Mouse (Mus musculus) spleen, adult 18-20 months (tissue): Measurements from ENCODE around the gene Cables2.

Experiments
- DNase-seq, 2 experiments: peaks; one replicate each; pipeline ENCODE4 v3.0.0; 2022; ENCODE audit warnings: mixed read lengths in 2 of 2

The Cables2 gene

DNA sequence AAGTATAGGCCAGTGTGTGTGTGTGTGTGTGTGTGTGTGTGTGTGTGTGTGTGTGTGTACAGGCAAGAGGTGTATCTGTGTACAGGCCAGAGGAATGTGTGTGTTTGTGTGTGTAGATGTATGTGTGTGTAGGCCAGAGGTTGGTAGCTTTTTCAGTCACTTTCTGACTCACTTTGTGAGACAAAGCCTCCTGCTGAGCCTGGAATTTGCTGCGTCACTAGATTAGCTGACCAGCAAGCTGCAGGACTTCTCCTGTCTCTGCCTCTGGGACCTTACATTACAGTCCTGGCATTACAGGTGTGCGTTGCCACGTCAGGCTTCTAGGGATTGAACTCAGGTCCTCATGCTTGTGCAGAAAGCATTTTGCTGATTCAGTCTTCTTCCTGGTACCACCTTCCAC lies 21.5 kb downstream of the Cables2 start:
- no peak for DNase-seq

DNA sequence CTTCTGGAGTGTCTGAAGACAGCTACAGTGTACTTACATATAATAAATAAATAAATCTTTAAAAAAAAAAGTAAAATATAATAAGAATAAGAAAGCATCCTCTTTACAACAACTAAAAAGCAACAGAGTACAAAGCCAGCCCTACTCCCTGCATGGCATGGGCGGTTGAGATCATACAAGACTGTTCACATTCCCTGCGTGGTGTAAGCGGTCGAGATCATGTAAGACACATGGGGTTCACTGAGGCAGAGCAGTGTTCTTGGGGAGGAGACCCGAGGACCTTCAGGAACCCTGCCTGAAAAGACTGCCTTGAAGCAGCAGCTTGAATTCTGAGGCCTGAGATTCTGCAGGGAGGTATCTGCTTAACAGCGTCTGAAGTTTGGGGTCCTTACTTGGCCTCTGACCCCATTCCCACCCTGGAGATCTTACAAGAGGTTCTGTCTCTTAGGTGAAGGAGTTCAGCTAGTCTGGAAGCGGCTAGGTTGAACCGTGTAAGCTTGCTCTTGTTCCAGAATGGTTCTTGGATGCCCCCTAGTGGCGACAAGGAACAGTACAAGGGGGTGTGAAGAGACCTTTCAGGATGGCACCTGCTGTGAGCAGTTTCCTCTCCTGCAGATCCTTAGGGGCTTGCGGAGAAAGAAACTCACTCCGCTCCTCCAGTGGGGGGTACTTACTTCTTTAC lies 22.2 kb downstream of the Cables2 start:
- DNase-seq = peak in 1 of 2 experiments; percentile 73

DNA sequence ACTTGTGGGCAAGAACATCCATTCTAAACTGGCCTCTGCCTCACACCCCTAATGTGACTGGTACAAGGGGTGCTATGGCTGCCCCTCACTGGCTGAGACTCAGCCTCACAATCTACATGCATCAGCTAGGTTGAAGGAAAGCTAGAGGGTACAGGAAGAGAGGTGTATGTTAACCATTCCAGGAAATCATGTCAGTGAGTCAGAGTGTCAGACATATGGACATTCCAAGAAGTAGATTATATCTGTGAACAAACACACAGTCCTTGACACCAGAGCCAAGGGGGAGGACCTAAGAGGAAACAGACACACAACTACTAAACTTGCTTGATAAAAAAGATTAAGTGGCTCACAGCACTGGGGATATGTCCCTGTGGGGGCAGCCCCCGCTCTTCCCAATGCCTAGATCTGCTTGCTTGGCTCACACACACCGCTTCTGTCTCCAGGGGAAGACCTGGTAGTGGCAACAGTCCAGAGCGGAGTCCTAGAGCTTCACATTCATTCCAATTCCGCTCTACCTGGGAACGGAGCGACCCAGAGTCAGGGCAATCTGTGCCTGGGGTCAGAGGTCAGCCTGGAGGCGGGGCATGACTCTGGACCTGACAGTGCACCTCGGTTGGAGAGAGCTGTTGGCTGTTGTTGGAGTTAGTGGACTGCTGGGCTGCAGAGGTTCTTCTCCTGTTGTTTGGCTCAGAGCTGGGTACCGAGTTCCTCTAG lies 24.2 kb downstream of the Cables2 start:
- DNase-seq = no peak

DNA sequence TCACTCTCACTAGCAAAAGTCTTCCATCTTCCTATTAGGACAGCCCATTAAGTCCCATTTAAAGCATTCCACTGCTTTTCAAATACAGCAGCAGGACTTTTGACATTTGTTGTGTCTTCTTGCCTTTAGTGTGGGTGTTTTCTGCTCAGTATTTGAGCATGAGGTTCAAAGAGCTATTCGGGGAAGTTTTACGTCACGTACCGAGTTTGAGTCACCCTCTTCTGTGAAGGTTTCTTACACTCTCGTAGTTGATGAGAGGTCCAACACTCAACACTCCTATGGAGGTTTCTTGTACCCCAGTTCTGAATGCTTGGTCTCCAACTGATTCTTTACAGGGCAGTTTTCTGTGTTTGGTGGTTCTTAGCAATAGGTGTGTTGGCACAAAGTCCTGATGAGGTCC lies 25.4 kb downstream of the Cables2 start:
- DNase-seq = no peak

DNA sequence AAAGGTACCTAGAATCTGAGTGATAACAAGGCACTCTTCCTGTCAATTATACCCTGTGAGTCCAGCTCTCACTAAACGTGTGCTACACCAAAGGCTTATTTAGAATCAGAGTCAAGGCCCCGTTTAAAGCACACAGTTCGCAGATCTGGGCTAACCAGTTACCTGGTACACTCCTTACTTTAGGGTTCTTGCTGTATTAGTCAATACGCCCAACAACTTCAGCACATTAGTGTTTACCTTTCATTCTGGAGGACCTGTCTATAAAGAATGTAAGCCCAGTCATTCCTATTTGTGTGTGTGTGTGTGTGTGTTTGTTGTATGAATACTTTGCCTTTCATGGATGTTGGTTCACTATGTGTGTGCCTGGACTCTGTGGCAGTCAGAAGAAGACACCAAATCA lies 30.2 kb downstream of the Cables2 start:
- DNase-seq = no peak

DNA sequence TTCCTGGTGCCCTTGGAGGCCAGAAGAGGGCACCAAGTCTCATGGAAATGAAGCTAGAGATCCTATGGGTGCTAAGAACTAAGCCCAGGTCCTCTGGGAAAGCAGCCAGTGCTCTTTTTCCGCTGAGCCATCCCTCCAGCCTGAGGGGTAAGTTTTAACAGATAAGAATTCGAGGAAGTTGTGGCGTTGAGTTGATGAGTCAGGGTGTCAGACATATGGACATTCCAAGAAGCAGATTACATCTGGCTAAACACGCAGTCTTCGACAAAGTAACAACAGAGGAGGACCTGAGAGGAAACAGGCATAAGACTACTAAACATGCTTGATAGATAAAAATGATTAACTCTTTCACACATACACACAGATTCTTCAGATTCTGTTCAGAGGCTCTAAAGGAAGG lies 34.7 kb downstream of the Cables2 start:
- DNase-seq = no peak

DNA sequence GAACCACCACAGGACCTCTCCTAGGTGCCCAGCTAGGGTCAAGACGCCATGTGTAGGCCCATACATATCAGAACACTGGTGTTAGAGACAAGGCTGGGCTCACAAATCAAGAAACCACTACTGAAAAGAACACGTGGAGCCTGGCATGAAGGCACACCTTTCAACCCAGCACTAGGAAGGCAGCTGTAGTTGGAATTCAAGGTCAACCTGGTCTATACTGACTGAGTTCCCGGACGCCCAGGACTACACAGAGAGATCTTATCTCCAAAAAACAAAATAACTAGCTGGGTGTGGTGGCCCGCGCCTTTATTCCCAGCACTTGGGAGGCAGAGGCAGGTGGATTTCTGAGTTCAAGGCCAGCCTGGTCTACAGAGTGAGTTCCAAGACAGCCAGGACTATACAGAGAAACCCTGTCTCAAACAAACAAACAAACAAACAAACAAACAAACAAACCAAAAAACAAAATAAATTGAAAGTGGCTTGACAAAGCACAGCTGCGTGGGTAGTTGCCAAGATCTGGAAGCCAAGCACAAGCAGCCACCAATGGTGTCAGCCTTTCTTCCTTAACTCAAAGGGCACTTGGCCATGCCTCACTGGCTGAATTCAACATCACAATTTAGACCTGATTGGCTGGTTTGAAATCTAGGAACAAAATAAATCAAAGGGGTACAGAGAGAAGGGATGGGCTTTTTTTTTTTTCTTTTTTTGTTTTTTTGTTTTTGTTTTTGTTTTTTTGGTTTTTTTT lies 35.5 kb downstream of the Cables2 start:
- DNase-seq = no peak

DNA sequence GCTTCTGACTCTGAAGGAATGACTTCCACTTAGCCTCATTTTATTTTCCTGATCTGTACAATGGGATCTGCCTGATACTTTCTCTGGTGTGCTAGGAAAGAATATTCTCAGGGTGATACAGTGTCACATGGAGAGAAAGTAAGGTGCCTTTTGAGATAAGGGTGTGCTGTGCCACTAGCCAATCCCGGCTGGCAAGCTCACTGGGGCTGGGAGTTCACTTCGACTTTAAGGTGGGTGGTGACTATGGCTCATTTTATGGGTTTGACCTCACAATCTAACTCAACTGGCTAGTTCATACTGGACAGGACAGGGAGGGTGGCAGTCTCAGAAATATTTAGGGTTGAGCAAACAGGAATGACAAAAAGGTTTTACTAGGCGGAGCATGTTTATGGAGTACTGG lies 36.4 kb downstream of the Cables2 start:
- no peak for DNase-seq

DNA sequence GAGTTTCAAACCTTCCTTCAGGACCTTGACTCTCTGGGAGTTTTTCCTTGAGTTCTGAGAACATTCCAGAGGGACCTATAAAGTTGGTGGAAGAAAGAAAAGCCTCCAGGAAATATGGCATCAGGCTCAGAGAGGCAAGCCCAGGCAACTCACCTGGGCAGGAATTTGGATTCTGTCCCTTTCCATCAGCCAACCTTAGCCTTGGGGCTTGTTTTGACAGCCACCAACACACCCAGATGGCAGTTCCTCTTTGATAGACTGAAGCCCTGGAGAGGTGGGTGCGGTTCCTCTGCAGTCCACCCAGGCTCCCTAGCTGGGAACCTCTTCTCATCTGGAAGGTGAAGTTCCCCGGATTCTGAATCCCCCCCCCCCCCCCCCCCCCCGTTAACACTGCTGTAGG lies 36.8 kb downstream of the Cables2 start:
- DNase-seq = no peak

DNA sequence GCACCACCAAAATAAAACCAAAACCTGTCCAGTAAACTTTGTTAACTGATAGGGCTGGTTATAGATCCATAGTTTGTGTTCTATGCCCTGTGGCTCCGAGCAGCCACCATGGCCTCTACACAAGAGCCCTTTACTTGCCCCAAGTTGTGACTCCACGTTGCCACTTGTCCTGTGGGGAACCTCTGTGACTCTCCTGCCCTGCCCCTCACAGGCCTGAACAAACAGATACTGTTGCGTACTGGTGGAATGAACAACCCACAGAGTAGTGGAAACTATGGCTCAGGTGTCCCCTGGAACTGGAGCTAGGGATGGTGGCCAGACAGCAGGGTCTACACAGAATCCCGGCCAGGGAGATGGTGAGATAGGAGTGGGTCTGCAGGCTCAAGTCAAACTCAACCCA lies 37.5 kb downstream of the Cables2 start:
- DNase-seq = no peak

DNA sequence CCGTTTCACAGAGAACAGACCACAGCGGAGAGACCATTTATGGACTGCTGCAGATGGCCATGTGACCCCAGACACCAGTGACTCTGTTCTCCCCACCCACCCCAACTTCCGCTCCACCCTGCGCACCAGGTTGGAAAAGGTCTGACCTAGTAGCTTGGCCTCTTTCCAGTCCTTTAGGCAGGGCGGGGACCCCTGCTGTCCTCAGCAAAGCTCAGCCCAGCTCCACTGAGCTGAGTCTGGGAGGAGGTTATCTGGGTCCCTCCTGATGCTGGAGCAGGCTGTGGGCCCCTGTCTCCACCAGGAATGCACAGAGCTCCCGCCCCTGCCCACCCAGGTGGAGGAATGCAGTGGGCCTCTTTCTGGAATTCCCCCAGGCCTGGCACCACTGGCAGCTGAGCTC lies 38.3 kb downstream of the Cables2 start:
- DNase-seq = no peak

DNA sequence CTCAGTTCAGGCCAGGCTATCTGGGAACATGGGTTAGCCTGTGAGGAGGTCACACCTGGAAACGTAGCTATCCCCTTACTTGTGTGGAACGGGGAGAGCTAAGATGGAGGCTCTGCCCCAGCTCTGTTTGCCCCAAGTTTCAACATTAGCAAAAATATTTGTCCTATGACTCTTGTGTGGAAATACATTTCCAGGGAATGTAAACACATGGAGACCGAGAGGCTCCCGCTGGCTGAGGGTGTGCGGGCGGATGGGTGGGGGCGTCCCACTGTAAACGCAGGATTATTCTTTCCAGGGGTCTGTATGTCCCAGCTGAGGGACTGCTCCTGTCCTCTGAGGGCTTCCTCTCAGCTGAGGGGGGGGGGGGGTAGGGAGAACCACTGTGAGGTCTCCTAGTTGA lies 38.9 kb downstream of the Cables2 start:
- DNase-seq = no peak

DNA sequence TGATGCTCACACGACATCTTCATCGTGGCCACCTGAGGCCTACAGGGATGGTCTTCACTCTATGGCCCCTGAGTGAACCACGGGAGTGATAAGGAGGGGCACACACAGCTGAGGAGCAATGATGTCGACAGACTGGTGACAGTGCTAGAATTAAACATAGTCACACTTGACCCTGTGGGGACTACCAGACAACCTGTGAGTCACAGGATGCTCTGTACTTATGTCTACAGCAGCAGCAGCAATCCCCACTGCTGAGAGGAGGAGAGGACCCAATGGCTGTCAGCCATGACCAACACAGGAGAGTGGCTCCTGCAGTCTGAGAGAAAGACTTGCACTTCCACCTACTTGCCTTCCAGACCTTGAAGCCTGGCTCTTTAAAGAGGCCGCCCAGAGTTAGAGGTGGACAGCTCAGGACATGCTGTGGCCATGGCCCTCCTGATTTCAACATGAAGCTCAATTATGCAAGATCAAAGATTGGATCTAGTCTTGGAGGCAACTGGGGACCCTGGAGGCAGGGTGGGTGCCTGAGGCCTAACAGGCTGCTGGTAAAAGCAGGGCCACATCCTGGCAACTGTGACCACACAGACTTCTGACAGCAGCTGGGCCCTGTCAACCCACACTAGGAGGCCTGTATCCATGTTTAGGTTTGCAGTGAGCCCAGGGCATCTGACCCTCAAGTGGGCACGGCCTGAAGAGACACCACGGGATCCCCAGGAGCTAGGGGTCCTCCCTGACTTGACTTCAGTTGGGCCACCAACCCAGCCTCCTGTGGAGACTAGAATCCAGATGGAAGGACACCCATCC lies 40.0 kb downstream of the Cables2 start:
- DNase-seq = no peak

DNA sequence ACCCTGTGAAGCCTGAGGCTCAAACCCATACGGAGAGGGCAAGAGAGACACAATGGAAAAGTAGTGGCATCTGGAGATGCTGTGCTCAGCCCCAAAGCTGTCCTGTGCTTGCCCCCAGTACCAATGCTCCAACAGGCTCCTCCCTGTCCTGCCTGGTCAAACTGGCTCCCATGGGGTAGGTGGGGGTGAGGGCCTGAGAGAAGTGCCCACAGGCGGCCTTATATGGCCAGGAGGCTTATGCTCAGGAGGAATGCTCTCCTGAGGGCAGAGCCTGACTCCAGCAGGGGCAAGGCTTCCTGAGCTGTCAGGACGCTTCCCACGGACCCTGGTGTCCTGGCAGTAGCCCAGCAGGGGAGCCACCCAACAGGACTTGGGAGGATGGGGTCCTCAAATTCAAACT lies 42.8 kb downstream of the Cables2 start:
- DNase-seq = no peak

DNA sequence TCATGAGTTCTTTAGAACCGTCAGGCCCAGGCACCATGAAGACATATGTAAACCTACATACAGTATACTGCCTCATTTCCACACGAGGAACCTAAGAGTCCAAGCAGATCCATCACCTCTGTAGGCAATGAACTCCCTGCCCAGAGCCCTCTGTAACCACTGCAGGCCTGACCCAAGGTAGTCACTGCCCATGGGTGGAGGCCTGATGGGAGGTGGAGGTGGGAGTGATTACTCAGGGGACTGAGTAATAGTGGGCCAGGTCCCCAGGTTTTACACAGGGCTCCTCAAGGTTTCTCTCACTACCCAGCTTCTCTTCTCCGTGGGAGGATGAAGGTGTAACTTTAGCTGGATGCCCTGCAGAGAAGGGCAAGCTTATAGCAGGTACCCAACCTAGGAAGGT lies 44.2 kb downstream of the Cables2 start:
- DNase-seq = no peak

DNA sequence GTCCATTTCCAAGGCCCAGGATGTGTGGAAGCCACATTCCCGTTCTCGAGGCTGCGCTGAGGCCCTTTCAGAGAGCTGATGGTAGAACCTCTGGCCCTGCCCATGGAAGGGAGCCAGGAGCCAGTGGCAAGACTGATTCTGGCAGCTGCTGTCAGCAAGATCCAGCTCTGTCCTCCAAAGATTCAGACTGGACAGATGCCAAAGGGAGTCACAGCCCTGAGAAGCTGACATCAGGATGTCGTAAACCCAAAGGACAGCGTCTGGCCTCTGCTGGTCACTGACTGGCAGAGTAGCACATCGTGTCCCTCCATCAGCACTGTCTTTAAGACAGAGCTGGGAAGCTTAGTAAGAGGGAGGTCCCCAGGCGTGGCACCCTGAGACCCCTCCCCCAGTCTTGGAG lies 44.7 kb downstream of the Cables2 start:
- DNase-seq = no peak

DNA sequence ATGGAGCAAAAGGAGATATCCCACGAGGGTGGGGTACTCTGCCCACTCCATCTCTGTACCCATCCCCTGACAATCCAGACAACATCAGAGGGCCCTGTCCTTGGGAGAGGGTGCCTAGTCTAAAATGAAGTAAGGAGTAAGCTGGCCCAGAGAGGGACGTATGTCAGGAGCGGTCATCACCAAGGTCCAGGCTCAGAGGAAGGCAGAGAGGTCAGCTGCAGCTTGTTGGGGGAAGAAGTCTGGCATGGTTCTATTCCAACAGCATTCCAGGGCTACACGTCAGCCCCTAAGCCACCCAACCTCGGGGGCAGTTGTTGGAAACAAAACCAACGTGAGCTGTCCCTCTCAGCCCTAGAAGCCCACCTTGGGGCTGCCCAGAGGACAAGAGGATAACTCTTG lies 45.2 kb downstream of the Cables2 start:
- no peak for DNase-seq

DNA sequence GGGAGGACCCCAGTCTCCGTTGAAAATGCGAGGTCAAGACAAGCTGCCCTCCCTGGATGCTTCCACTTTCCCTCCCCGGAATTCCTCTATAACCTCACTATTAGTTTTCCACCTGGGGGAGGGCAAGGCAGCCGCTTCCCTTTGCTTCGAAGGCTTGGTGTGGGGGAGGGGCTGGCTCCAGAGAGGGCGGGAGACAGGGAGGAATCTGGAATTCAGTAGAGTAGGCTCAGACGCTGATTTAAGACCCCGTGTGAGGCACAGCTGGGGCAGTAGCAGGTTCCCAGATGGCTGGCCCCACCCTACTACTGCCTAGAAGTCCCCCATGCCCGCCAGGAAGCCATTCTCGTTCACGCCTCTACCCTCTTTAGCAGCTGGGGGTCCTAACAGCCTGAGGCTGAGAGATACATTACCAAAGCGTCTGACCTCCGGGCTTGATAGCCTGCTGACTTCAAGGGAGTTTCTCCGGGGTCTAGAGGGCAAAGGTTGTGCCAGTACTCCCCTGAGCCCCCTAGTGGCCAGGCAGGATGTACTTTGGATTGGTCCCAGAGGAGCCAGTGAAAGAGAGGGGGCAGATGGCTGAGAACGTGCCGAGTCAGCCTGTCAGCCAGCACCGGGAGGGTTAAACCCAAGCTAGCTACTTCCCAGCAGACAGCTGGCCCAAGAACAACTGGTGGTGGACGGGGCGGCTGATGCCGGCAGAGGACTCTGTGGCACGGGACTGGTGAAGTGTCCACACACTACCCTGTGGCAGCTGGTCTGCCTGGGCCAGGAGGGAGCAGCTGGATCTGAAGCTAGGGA lies 45.8 kb downstream of the Cables2 start:
- DNase-seq = peak in 1 of 2 experiments; percentile 57

DNA sequence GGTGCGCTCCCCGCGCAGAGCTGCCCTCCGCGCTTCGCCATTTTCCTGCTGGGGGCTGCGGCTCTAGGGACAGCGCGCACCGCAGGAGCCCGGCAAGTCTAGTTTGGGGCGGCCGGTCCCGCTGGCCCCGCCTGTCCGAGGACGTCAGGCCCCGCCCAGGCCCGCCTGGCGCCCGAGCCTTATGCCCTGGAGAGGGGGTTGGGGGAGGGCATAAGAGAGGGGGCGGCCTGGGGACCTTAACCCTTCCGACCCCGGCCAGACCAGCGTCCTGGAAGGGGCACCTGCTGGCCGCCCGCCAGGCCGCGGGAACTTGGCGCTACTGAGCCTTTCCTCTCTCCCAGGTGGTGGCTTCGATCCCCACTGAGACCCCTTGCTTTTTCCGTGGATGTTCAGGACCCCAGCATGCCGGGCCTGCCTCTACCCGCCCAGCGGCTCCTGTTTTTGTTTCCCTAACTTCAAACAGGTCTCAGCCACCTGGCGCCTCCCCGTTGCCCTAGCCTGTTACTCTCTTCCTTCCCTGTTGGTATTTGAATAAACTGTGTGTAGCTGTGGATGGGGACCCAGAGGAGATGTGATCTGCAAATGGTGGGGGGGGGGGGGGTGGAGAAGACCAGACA lies 47.4 kb downstream of the Cables2 start, which contains the start of gene Lama5:
Gene Lama5, minus strand, starts transcription at position 98 of the 617 bp plus-strand sequence.
- DNase-seq = no peak

DNA sequence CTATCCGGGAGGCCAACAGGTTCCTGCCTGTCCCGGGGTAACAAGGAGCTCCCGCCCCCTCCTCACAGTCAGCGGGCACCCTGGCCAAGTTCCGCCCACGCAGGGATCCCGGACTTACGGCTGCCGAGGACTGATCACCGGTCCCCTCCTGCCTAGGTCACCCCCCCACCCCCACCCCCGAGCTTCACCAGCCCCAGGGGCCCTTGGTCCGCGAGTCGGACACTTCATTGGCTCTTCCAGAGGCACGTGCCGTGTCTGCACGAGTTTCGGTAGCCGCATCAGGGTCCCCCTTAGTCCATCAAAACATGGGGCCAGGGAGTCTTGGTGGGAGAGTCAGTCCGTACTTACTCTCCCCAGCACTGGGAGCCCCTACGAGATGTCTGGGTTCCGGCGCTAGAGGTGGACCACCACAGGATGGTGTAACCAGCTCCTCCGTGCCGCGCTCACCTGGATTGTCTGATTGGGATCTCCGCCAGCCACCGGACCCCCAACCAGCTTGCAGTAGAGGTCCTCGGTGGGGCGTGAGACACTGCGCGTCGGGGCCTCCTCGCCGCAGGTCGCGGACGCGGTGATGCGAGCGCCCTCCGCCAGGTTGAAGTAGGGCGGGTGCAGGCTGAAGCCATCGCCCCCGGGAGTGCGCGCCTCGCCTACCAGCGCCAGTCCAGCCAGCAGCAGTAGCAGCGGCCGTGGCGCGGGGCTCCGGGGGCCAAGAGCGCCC lies 48.1 kb downstream of the Cables2 start:
- DNase-seq = no peak

DNA sequence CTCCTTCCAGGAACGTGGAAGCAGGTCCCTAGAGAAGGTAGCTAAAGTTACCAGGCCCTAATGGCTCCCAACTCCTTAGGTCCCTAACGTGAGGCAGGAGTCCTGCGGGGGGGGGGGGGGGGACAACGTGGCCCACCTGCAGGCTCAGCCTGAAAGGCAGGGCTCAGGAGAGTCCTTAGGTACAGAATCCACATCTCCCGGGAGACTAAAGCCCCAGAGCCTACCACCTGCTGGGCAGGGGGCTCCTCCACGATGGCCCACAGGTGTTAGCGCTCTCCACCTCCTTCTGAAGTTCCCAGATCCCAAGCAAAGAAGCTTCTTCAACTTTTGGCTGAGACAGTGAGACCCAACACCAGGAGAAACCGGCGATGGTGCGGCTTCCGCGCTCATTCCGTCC lies 48.7 kb downstream of the Cables2 start:
- DNase-seq = no peak
